Mouse (Mus musculus): ENCODE measurements around the gene Slirp. TPM values are rescaled to one million over a fixed set of nuclear protein-coding genes. Genes with fewer than 3 reads are reported as not detected.

Gene Slirp
- total and polyA plus RNA-seq, 2 experiments from 2014 or later: 38.9 to 181 TPM

- no peak for DNase-seq (ENCODE audit: low spot score)
Observed at GRCm38 (mm10) chr12:87415358-87415757, 28.3 kb upstream of the Slirp start.

DNA sequence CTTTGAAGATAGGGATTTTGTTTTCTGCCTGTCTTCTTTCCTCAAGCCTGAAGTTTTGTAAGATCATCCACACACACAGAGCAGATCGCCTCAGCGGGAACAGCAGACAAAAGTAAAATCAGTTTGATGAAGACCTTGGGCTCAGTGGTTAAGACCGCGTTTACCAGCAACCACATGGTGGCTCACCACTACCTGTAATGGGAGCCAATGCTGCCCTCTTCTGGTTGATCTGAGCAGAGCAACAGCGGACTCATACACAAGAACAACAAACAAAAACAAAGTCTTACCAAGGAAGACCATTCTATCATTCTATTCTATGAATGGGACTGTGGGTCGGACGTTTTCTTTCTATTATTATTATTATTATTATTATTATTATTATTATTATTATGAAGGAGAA, 27.0 kb upstream of the Slirp start:
- Histone ChIP-seq H3K27me3 (ENCODE audit: insufficient read depth, low read length) (no peaks in the 10 kb centered on the region), H3K27ac (ENCODE audit: low read depth, low read length) (no peak overlapping the region), H3K9ac (replicated peaks; ENCODE audit: low read length, poor library complexity, severe bottlenecking) (no peak overlapping the region), H3K36me3 (ENCODE audit: insufficient read depth, low read length) (no peaks in the 10 kb centered on the region), H3K4me3 (ENCODE audit: low read depth, low read length) (no peak overlapping the region), H3K9me3 (ENCODE audit: low read length) (no peaks in the 10 kb centered on the region), H3K4me2 (ENCODE audit: low read depth, low read length, poor library complexity, severe bottlenecking) (no peak overlapping the region), H3K4me1 (ENCODE audit: insufficient read depth, low read length) (peaks cover 6% of the 10 kb centered on the region; the same call in 1 of the 2 replicates)
- ATAC-seq (ENCODE audit: low FRiP score): no peak
- DNase-seq (ENCODE audit: low spot score): peak; percentile 63
- 35% methylated on average over 7 of the region's 7 CpGs for WGBS
- peak; percentile 78 for TF ChIP-seq CTCF (IDR thresholded peaks at IDR 0.05)

More at GRCm38 (mm10) chr12:87415358-87415757, 28.3 kb upstream of the Slirp start:
- 75% methylated on average over 4 of the region's 4 CpGs for WGBS
- Histone ChIP-seq H3K27ac (ENCODE audit: low read depth, low read length) (no peak overlapping the region), H3K4me3 (ENCODE audit: low read depth, low read length) (no peak overlapping the region), H3K27me3 (ENCODE audit: insufficient read depth, low read length) (no peaks in the 10 kb centered on the region), H3K9me3 (ENCODE audit: low read length) (no peaks in the 10 kb centered on the region), H3K4me1 (ENCODE audit: insufficient read depth, low read length) (peaks cover 6% of the 10 kb centered on the region; the same call in 1 of the 2 replicates), H3K36me3 (ENCODE audit: insufficient read depth, low read length) (no peaks in the 10 kb centered on the region), H3K4me2 (ENCODE audit: low read depth, low read length, poor library complexity, severe bottlenecking) (no peak overlapping the region), H3K9ac (replicated peaks; ENCODE audit: low read length, poor library complexity, severe bottlenecking) (no peak overlapping the region)
- no peak for ATAC-seq (ENCODE audit: low FRiP score)
- TF ChIP-seq CTCF (IDR thresholded peaks at IDR 0.05): no peak

GRCm38 (mm10) chr12:87418921-87419320, 24.8 kb upstream of the Slirp start:
- DNase-seq (ENCODE audit: low spot score) (peak; percentile 92), ATAC-seq (ENCODE audit: low FRiP score) (peak; percentile 83)
- H3K36me3 ChIP-seq (ENCODE audit: insufficient read depth, low read length): no peaks in the 10 kb centered on the region
- H3K9ac ChIP-seq (replicated peaks; ENCODE audit: low read length, poor library complexity, severe bottlenecking): no peak overlapping the region
- WGBS: 35% methylated on average over 5 of the region's 5 CpGs
- no peak overlapping the region for H3K4me2 ChIP-seq (ENCODE audit: low read depth, low read length, poor library complexity, severe bottlenecking)
- no peaks in the 10 kb centered on the region for H3K9me3 ChIP-seq (ENCODE audit: low read length)
- peak overlapping the region; percentile 69 for H3K27ac ChIP-seq (ENCODE audit: low read depth, low read length)
- H3K4me3 ChIP-seq (ENCODE audit: low read depth, low read length): no peak overlapping the region
- peaks cover 6% of the 10 kb centered on the region; the same call in 1 of the 2 replicates for H3K4me1 ChIP-seq (ENCODE audit: insufficient read depth, low read length)
- no peak for TF ChIP-seq CTCF (IDR thresholded peaks at IDR 0.05)
- H3K27me3 ChIP-seq (ENCODE audit: insufficient read depth, low read length): no peaks in the 10 kb centered on the region

- ATAC-seq (ENCODE audit: low FRiP score) (no peak), DNase-seq (ENCODE audit: low spot score) (no peak)
- Histone ChIP-seq H3K27ac (ENCODE audit: low read depth, low read length) (no peak overlapping the region), H3K4me1 (ENCODE audit: insufficient read depth, low read length) (peaks cover 6% of the 10 kb centered on the region; the same call in 1 of the 2 replicates), H3K36me3 (ENCODE audit: insufficient read depth, low read length) (no peaks in the 10 kb centered on the region), H3K9me3 (ENCODE audit: low read length) (no peaks in the 10 kb centered on the region), H3K27me3 (ENCODE audit: insufficient read depth, low read length) (no peaks in the 10 kb centered on the region), H3K4me3 (ENCODE audit: low read depth, low read length) (no peak overlapping the region), H3K4me2 (ENCODE audit: low read depth, low read length, poor library complexity, severe bottlenecking) (no peak overlapping the region), H3K9ac (replicated peaks; ENCODE audit: low read length, poor library complexity, severe bottlenecking) (no peak overlapping the region)
- 70% methylated on average over 12 of the region's 12 CpGs for WGBS
- TF ChIP-seq CTCF (IDR thresholded peaks at IDR 0.05): no peak
Observed at GRCm38 (mm10) chr12:87419974-87420485, 23.7 kb upstream of the Slirp start.

GRCm38 (mm10) chr12:87421708-87422507, 21.8 kb upstream of the Slirp start:
- DNase-seq (ENCODE audit: low spot score): no peak
- peaks cover 6% of the 10 kb centered on the region; the same call in 1 of the 2 replicates for H3K4me1 ChIP-seq (ENCODE audit: insufficient read depth, low read length)
- H3K4me3 ChIP-seq (ENCODE audit: low read depth, low read length): no peak overlapping the region
- no peaks in the 10 kb centered on the region for H3K9me3 ChIP-seq (ENCODE audit: low read length)
- H3K4me2 ChIP-seq (ENCODE audit: low read depth, low read length, poor library complexity, severe bottlenecking): no peak overlapping the region
- peaks cover 6% of the 10 kb centered on the region; the same call in 1 of the 2 replicates for H3K36me3 ChIP-seq (ENCODE audit: insufficient read depth, low read length)
- H3K9ac ChIP-seq (replicated peaks; ENCODE audit: low read length, poor library complexity, severe bottlenecking): no peak overlapping the region
- 46% methylated on average over 5 of the region's 5 CpGs for WGBS
- no peak for TF ChIP-seq CTCF (IDR thresholded peaks at IDR 0.05)
- ATAC-seq (ENCODE audit: low FRiP score): no peak
- no peak overlapping the region for H3K27ac ChIP-seq (ENCODE audit: low read depth, low read length)
- no peaks in the 10 kb centered on the region for H3K27me3 ChIP-seq (ENCODE audit: insufficient read depth, low read length)

DNA sequence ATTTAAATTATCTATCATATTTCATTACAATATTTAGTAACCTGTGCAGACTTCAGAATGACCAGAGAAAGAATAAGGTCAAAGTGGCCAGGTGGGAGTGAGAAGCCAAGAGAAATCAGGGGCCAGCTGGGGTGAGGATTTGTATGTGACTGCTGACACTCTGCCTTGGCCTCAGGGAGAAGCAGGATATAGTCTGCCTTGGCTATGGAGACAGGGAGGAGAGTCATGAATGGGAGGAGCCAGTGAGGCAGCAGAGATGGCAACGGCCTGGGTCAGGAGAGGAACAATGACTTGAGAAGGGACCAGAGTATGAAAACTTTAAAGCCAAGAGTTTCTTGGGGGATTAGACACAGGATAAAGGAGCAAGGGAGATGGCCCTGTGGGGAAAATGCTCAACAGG, 20.0 kb upstream of the Slirp start:
- DNase-seq (ENCODE audit: low spot score) (no peak), ATAC-seq (ENCODE audit: low FRiP score) (no peak)
- 16% methylated on average over 1 of the region's 1 CpGs for WGBS
- TF ChIP-seq CTCF (IDR thresholded peaks at IDR 0.05): no peak
- no peaks in the 10 kb centered on the region for H3K27me3 ChIP-seq (ENCODE audit: insufficient read depth, low read length)
- peaks cover 6% of the 10 kb centered on the region; the same call in 1 of the 2 replicates for H3K4me1 ChIP-seq (ENCODE audit: insufficient read depth, low read length)
- H3K9me3 ChIP-seq (ENCODE audit: low read length): no peaks in the 10 kb centered on the region
- no peak overlapping the region for H3K4me2 ChIP-seq (ENCODE audit: low read depth, low read length, poor library complexity, severe bottlenecking)
- H3K27ac ChIP-seq (ENCODE audit: low read depth, low read length): no peak overlapping the region
- H3K36me3 ChIP-seq (ENCODE audit: insufficient read depth, low read length): peaks cover 21% of the 10 kb centered on the region
- H3K4me3 ChIP-seq (ENCODE audit: low read depth, low read length): no peak overlapping the region
- H3K9ac ChIP-seq (replicated peaks; ENCODE audit: low read length, poor library complexity, severe bottlenecking): no peak overlapping the region
